Mouse (Mus musculus): ENCODE measurements at regions not wholly inside any gene's neighbourhood (a gene's known extent, or its start where the extent isn't known, plus 50 kb on each side); places are given as distances from the start of the nearest gene placed in this dataset.

GRCm38 (mm10) chr5:55122391-55122790, 1124.1 kb downstream of the Stim2 start:
- 24% methylated on average over 2 of the region's 2 CpGs for WGBS
- H3K27me3 ChIP-seq (ENCODE audit: insufficient read depth, low read length): no peaks in the 10 kb centered on the region
- H3K9ac ChIP-seq (replicated peaks; ENCODE audit: low read length): no peak overlapping the region
- H3K36me3 ChIP-seq (ENCODE audit: insufficient read depth, low read length): no peaks in the 10 kb centered on the region
- no peak for TF ChIP-seq CTCF (IDR thresholded peaks at IDR 0.05; ENCODE audit: low read depth)
- no peaks in the 10 kb centered on the region for H3K9me3 ChIP-seq (ENCODE audit: low read length)
- no peak overlapping the region for H3K27ac ChIP-seq
- ATAC-seq (no peak), DNase-seq (ENCODE audit: low spot score) (no peak)
- no peak overlapping the region for H3K4me3 ChIP-seq (ENCODE audit: low read length)
- H3K4me1 ChIP-seq (ENCODE audit: insufficient read depth, low read length): no peaks in the 10 kb centered on the region
- H3K4me2 ChIP-seq (ENCODE audit: low read depth, low read length): no peak overlapping the region

GRCm38 (mm10) chr5:55134310-55134709, 1136.0 kb downstream of the Stim2 start:
- H3K4me3 ChIP-seq (ENCODE audit: low read length): no peak overlapping the region
- H3K9me3 ChIP-seq (ENCODE audit: low read length): no peaks in the 10 kb centered on the region
- no peak overlapping the region for H3K27ac ChIP-seq
- WGBS: 90% methylated on average over 3 of the region's 3 CpGs
- H3K9ac ChIP-seq (replicated peaks; ENCODE audit: low read length): no peak overlapping the region
- H3K27me3 ChIP-seq (ENCODE audit: insufficient read depth, low read length): no peaks in the 10 kb centered on the region
- ATAC-seq (no peak), DNase-seq (ENCODE audit: low spot score) (no peak)
- no peak for TF ChIP-seq CTCF (IDR thresholded peaks at IDR 0.05; ENCODE audit: low read depth)
- H3K36me3 ChIP-seq (ENCODE audit: insufficient read depth, low read length): no peaks in the 10 kb centered on the region
- no peak overlapping the region for H3K4me2 ChIP-seq (ENCODE audit: low read depth, low read length)
- H3K4me1 ChIP-seq (ENCODE audit: insufficient read depth, low read length): no peaks in the 10 kb centered on the region

- Histone ChIP-seq H3K27ac (no peak overlapping the region), H3K9me3 (ENCODE audit: low read length) (no peaks in the 10 kb centered on the region), H3K4me1 (ENCODE audit: insufficient read depth, low read length) (no peaks in the 10 kb centered on the region), H3K4me3 (ENCODE audit: low read length) (no peak overlapping the region), H3K36me3 (ENCODE audit: insufficient read depth, low read length) (no peaks in the 10 kb centered on the region), H3K27me3 (ENCODE audit: insufficient read depth, low read length) (no peaks in the 10 kb centered on the region), H3K4me2 (ENCODE audit: low read depth, low read length) (no peak overlapping the region), H3K9ac (replicated peaks; ENCODE audit: low read length) (no peak overlapping the region)
- ATAC-seq (no peak), DNase-seq (ENCODE audit: low spot score) (peak; percentile 23)
- 53% methylated on average over 9 of the region's 9 CpGs for WGBS
- no peak for TF ChIP-seq CTCF (IDR thresholded peaks at IDR 0.05; ENCODE audit: low read depth)
Observed at GRCm38 (mm10) chr5:55135293-55135947, 1137.1 kb downstream of the Stim2 start.

- DNase-seq (ENCODE audit: low spot score): no peak
- no peaks in the 10 kb centered on the region for H3K36me3 ChIP-seq (ENCODE audit: insufficient read depth, low read length)
- H3K4me1 ChIP-seq (ENCODE audit: insufficient read depth, low read length): no peaks in the 10 kb centered on the region
- H3K27ac ChIP-seq: no peak overlapping the region
- no peak for TF ChIP-seq CTCF (IDR thresholded peaks at IDR 0.05; ENCODE audit: low read depth)
- H3K27me3 ChIP-seq (ENCODE audit: insufficient read depth, low read length): no peaks in the 10 kb centered on the region
- no peaks in the 10 kb centered on the region for H3K9me3 ChIP-seq (ENCODE audit: low read length)
- ATAC-seq: no peak
- no peak overlapping the region for H3K4me2 ChIP-seq (ENCODE audit: low read depth, low read length)
- no peak overlapping the region for H3K4me3 ChIP-seq (ENCODE audit: low read length)
- H3K9ac ChIP-seq (replicated peaks; ENCODE audit: low read length): no peak overlapping the region
Observed at GRCm38 (mm10) chr5:55138750-55139149, 1140.5 kb downstream of the Stim2 start.

- H3K27ac ChIP-seq: no peak overlapping the region
- H3K36me3 ChIP-seq (ENCODE audit: insufficient read depth, low read length): no peaks in the 10 kb centered on the region
- ATAC-seq (no peak), DNase-seq (ENCODE audit: low spot score) (no peak)
- no peak overlapping the region for H3K4me3 ChIP-seq (ENCODE audit: low read length)
- no peak for TF ChIP-seq CTCF (IDR thresholded peaks at IDR 0.05; ENCODE audit: low read depth)
- H3K27me3 ChIP-seq (ENCODE audit: insufficient read depth, low read length): no peaks in the 10 kb centered on the region
- no peak overlapping the region for H3K9ac ChIP-seq (replicated peaks; ENCODE audit: low read length)
- H3K4me1 ChIP-seq (ENCODE audit: insufficient read depth, low read length): no peaks in the 10 kb centered on the region
- no peaks in the 10 kb centered on the region for H3K9me3 ChIP-seq (ENCODE audit: low read length)
- H3K4me2 ChIP-seq (ENCODE audit: low read depth, low read length): no peak overlapping the region
Observed at GRCm38 (mm10) chr5:55147354-55147753, 1149.1 kb downstream of the Stim2 start.

GRCm38 (mm10) chr5:55174839-55175238, 1176.5 kb downstream of the Stim2 start:
- H3K4me2 ChIP-seq (ENCODE audit: low read depth, low read length): no peak overlapping the region
- ATAC-seq (no peak), DNase-seq (ENCODE audit: low spot score) (no peak)
- H3K4me1 ChIP-seq (ENCODE audit: insufficient read depth, low read length): no peaks in the 10 kb centered on the region
- no peak overlapping the region for H3K4me3 ChIP-seq (ENCODE audit: low read length)
- no peak overlapping the region for H3K9ac ChIP-seq (replicated peaks; ENCODE audit: low read length)
- H3K36me3 ChIP-seq (ENCODE audit: insufficient read depth, low read length): no peaks in the 10 kb centered on the region
- TF ChIP-seq CTCF (IDR thresholded peaks at IDR 0.05; ENCODE audit: low read depth): no peak
- no peaks in the 10 kb centered on the region for H3K27me3 ChIP-seq (ENCODE audit: insufficient read depth, low read length)
- no peak overlapping the region for H3K27ac ChIP-seq
- WGBS: 71% methylated on average over 1 of the region's 1 CpGs
- no peaks in the 10 kb centered on the region for H3K9me3 ChIP-seq (ENCODE audit: low read length)

All from hindbrain, postnatal 0 days (tissue).